Mouse (Mus musculus) neural tube, embryonic 15.5 days (tissue): ENCODE data around the gene Thsd7b. TPM values are rescaled to one million over a fixed set of nuclear protein-coding genes. Genes with fewer than 3 reads are reported as not detected.

Experiments used
- ATAC-seq: fragments of 200-750 bp; cut with Nextera tagmentation; 2 replicates; pipeline ENCODE4 v1.8.0; 2017; ENCODE audit warnings: mild to moderate bottlenecking, moderate TSS enrichment, moderate library complexity; ENCODE audit not compliant: low FRiP score
- H3K27ac ChIP-seq: fragments of 300-500 bp; sonication (generic); replicated peaks from 2 replicates; pipeline ENCODE4 v1.5.1; 2015; ENCODE audit warnings: mild to moderate bottlenecking, inconsistent platforms
- H3K27me3 ChIP-seq: fragments of 300-500 bp; sonication (generic); replicated peaks from 2 replicates; pipeline ENCODE4 v1.6.1; 2015; ENCODE audit warnings: inconsistent platforms
- H3K36me3 ChIP-seq: fragments of 300-500 bp; sonication (generic); 2 replicates; pipeline ENCODE4 v1.6.1; 2015; ENCODE audit warnings: inconsistent platforms
- H3K4me1 ChIP-seq: fragments of 300-500 bp; sonication (generic); 2 replicates; pipeline ENCODE4 v1.6.1; 2015; ENCODE audit warnings: inconsistent platforms
- H3K4me2 ChIP-seq: fragments of 300-500 bp; sonication (generic); 2 replicates; pipeline ENCODE4 v1.6.1; 2015; ENCODE audit warnings: inconsistent platforms, mild to moderate bottlenecking, moderate library complexity
- H3K4me3 ChIP-seq: fragments of 300-500 bp; sonication (generic); replicated peaks from 2 replicates; pipeline ENCODE4 v1.5.1; 2015; ENCODE audit warnings: mild to moderate bottlenecking, inconsistent platforms
- H3K9ac ChIP-seq: fragments of 300-500 bp; sonication (generic); replicated peaks from 2 replicates; pipeline ENCODE4 v1.6.1; 2015; ENCODE audit warnings: mild to moderate bottlenecking, inconsistent platforms
- H3K9me3 ChIP-seq: fragments of 300-500 bp; sonication (generic); replicated peaks from 2 replicates; pipeline ENCODE4 v1.6.1; 2016; ENCODE audit warnings: inconsistent platforms
- WGBS: fragments of 180-500 bp; shearing (Covaris S2); methylation state at CpG from one replicate; pipeline ENCODE4 v1.1.7; 2015; ENCODE audit warnings: mixed read lengths; 5-methylcytosine and 5-hydroxymethylcytosine counted together
- polyA plus RNA-seq: library from polyadenylated mRNA; unstranded; fragments of >200 nt; fragmentation: Nextera tagmentation; extraction: Ambion mirVana; gene quantifications from 2 replicates; pipeline ENCODE4 v1.2.1, GENCODE M21; 2015

Thsd7b gene
- polyA plus RNA-seq, 1 experiment from 2014 or later: 10.9 TPM

DNA sequence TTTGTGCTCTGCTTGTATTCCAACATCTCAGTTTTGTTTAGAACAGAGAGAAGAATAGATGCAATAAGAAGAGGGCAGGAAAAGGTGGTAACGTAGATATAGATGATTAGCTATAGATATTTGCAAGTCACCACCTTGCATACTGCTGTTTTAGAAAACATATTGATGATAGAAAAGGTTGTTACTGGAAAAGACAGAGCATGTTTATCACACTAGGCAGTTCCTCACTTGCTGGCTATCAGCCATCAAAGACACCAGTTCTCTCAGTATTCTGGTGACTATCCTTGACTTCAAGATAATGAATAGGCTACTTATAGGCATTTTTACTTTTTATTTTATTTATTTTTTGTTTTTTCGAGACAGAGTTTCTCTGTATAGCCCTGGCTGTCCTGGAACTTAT, 717.7 kb downstream of the Thsd7b start:
- Histone ChIP-seq H3K27ac (no peak overlapping the region), H3K9me3 (no peaks in the 10 kb centered on the region), H3K4me2 (no peak overlapping the region), H3K36me3 (no peaks in the 10 kb centered on the region), H3K27me3 (no peaks in the 10 kb centered on the region), H3K4me3 (no peak overlapping the region), H3K4me1 (no peaks in the 10 kb centered on the region), H3K9ac (no peak overlapping the region)
- ATAC-seq: no peak
- WGBS: 73% methylated on average over 2 of the region's 2 CpGs

DNA sequence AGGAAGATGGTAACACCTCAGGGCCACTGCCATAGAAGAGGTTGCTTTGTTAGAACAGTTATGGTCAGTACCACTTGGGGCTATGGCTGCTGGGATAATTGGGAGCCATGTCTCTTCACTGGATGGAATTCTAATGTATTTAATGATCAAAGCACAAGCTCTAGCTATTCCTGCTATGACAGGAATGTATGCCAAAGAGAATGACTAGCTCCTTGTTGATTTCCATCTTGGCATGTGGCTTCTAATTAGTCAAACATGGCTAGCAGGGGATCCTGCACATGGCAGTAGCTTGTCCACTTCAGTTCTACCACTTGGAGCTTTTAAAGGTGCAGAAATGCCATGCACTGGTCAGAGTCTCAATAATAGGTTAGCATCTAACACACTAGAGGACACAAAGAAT, 781.9 kb downstream of the Thsd7b start:
- Histone ChIP-seq H3K4me1 (no peaks in the 10 kb centered on the region), H3K9me3 (no peaks in the 10 kb centered on the region), H3K36me3 (no peaks in the 10 kb centered on the region), H3K27ac (no peak overlapping the region), H3K4me2 (no peak overlapping the region), H3K27me3 (no peaks in the 10 kb centered on the region), H3K4me3 (no peak overlapping the region), H3K9ac (no peak overlapping the region)
- no peak for ATAC-seq

DNA sequence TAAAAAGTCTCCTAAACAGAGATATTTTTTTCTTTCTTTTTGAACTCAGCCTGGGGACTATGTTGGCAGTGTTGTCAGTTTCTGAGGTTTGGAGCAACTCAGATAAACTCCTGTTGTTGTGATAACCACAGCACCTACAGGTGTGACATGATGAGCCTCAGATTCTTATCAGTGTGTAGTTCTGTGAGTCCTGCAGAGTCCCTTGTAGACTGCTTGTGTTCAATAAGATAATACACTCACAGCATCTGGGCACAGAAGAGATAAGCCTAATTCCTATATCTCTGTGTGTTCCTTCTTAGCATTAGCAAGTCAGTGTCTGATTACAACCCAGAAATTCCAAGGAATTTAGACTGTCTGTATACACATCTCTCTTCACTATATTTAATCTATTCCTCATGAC, 789.0 kb downstream of the Thsd7b start:
- Histone ChIP-seq H3K4me1 (no peaks in the 10 kb centered on the region), H3K27ac (no peak overlapping the region), H3K27me3 (no peaks in the 10 kb centered on the region), H3K4me3 (no peak overlapping the region), H3K9ac (no peak overlapping the region), H3K36me3 (no peaks in the 10 kb centered on the region), H3K4me2 (no peak overlapping the region), H3K9me3 (no peaks in the 10 kb centered on the region)
- ATAC-seq: no peak

DNA sequence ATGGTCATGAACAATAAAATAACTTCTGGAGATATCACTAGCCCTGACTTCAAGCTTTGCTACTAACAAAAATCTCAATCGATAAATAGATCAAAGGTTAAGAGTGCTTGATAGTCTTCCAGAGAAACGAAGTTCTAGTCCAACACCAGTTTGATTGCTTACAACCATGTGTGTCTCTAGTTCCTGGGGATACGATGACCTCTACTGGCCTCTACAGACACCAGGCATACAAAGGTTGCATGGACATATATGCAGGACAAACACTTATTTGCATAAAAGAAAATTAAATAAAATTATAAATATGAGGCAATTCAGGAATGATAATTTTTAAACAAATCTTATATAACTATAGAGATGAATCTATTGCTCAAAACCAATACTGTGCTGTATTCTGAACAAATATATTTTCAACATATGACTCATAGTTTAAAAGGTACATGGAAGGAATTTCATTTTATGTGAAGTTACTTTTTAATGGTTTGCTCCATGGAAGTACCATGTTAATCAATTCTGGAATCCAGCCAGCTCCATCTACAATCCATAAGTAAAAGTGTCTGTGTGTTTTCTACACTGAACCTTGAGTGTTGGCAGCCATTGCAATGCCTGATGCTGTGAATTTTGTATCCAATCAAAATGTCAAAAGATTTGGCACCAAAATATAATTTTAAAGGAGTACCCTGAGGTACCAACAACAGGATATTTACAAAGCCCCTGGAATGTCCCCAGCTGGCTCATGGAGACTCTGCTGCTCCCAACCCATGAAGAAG, 793.3 kb downstream of the Thsd7b start:
- no peak overlapping the region for H3K4me2 ChIP-seq
- H3K9ac ChIP-seq: no peak overlapping the region
- H3K4me1 ChIP-seq: no peaks in the 10 kb centered on the region
- no peak overlapping the region for H3K27ac ChIP-seq
- H3K27me3 ChIP-seq: no peaks in the 10 kb centered on the region
- 90% methylated on average over 3 of the region's 3 CpGs for WGBS
- H3K9me3 ChIP-seq: no peaks in the 10 kb centered on the region
- no peaks in the 10 kb centered on the region for H3K36me3 ChIP-seq
- ATAC-seq: no peak
- no peak overlapping the region for H3K4me3 ChIP-seq

DNA sequence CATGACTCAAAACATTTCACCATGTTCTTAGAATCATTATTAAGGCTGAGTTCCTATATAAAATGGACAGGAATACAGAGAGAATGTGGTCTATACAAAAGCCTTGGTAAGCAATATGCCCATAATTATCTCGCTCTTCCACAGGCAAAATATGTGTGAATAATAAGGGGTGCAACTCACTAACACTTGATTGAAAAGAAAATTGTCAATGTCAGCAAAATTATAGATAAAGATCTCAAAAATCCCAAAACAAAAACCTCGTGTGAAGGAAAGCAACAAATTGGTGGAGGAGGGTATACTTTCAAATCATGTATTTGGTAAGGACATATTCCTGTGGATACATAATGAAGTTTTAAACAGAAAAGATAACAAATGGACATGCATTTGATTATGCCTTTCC, 810.7 kb downstream of the Thsd7b start:
- WGBS: 78% methylated on average over 2 of the region's 2 CpGs

DNA sequence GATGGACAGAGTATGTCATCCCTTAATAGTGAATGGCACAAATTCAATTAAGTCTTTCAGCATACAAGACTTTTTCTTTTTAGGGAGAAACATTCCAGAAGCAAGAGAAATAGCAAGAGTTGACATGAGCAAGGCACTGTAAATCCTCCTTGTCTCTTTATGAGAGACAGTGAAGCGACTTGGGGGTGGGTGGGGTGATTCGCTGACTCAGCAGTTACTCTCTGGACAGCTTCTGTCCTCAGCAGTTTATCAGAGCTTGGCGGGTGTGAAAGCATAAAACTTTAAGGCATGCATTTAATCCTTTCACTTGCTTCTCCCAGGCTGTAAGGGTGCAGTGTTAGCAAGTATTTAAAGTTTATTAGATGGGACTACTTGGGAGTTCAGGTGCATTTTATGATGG, 812.1 kb downstream of the Thsd7b start:
- Histone ChIP-seq H3K4me3 (no peak overlapping the region), H3K27ac (no peak overlapping the region), H3K27me3 (no peaks in the 10 kb centered on the region), H3K4me1 (no peaks in the 10 kb centered on the region), H3K9ac (no peak overlapping the region), H3K4me2 (no peak overlapping the region), H3K36me3 (no peaks in the 10 kb centered on the region), H3K9me3 (no peaks in the 10 kb centered on the region)
- no peak for ATAC-seq
- 60% methylated on average over 3 of the region's 3 CpGs for WGBS

More for the DNA sequence above, 810.7 kb downstream of the Thsd7b start:
- ATAC-seq: no peak
- H3K9ac ChIP-seq: no peak overlapping the region
- no peaks in the 10 kb centered on the region for H3K4me1 ChIP-seq
- no peak overlapping the region for H3K27ac ChIP-seq
- no peaks in the 10 kb centered on the region for H3K27me3 ChIP-seq
- no peaks in the 10 kb centered on the region for H3K36me3 ChIP-seq
- H3K4me3 ChIP-seq: no peak overlapping the region
- H3K9me3 ChIP-seq: no peaks in the 10 kb centered on the region
- H3K4me2 ChIP-seq: no peak overlapping the region

DNA sequence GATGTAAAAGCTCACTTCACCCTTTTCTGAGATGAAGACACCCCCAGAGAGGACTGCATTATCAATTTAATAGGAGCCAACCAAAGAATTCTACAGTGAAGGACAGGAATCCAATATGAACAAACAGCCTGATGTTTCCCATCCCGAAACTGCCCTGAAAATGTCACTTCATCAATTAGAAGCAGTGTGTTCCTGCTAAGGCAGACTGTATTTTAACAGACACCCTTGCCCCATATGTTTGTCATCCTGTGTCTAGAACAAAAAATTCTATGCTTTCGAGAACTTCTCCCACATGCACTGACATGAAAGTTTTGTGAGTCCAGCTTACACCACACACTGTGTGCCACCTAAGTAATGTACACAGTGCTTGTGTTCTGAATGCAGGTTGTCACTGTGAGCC, 812.8 kb downstream of the Thsd7b start:
- no peak overlapping the region for H3K27ac ChIP-seq
- no peak overlapping the region for H3K4me2 ChIP-seq
- H3K36me3 ChIP-seq: no peaks in the 10 kb centered on the region
- no peak for ATAC-seq
- H3K4me3 ChIP-seq: no peak overlapping the region
- WGBS: 89% methylated on average over 2 of the region's 2 CpGs
- no peak overlapping the region for H3K9ac ChIP-seq
- H3K4me1 ChIP-seq: no peaks in the 10 kb centered on the region
- H3K9me3 ChIP-seq: no peaks in the 10 kb centered on the region
- no peaks in the 10 kb centered on the region for H3K27me3 ChIP-seq

DNA sequence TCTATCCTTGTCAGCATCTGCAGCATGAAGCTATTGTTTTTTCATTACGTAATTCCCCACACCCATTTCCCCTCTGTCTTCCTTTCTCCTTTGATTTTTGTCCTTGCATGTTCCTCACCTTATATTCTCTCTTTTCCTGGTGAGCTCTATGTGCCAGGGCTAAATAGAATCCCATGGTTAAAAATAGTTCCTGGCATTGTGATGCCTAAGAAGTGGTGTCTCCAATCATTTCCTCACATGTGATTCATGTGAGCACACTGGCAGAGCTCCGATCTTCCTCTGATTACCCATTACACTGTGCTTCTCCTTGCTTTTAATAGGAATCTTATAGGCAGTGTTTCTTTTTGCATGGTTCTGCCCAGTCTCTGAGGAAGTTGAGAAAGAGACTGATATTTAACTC, 826.1 kb downstream of the Thsd7b start:
- ATAC-seq: no peak
- Histone ChIP-seq H3K9me3 (no peaks in the 10 kb centered on the region), H3K9ac (no peak overlapping the region), H3K4me1 (no peaks in the 10 kb centered on the region), H3K36me3 (no peaks in the 10 kb centered on the region), H3K27me3 (no peaks in the 10 kb centered on the region), H3K4me3 (no peak overlapping the region), H3K4me2 (no peak overlapping the region), H3K27ac (no peak overlapping the region)
- WGBS: 78% methylated on average over 2 of the region's 2 CpGs

DNA sequence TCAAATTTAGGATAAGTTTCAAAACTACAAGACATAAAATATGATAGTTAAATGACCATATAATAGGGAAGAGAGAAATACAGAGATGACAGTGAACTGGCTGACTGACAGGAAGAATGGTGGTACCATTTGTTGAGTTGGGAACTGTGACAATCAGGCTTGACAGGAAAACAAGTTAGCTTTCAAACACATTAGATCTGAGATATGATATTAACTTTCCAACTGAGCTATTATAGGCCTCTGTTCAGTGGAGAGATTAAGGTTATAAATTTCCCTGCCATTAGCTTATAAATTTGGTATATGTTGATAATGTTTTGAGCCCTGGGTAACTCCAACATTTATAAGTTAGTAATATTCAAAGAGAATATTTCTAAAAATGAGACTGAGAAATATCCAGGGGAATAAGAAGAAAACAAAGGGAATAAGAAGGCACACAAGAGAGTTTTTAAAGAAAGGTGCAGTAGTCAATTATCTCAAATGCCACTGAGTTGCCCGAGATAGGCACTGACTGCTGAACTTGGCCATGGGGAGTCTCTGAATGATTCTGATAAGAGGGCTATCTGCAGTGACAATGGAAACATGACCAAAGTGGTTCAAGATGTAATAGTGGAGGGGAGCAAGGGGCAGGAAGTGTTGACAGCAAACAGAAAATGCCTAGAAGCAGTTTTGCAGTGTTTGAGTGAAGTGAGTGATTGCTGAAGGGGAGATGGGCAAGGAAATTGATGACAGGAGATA, 839.6 kb downstream of the Thsd7b start:
- H3K4me1 ChIP-seq: no peaks in the 10 kb centered on the region
- H3K4me3 ChIP-seq: no peak overlapping the region
- no peak overlapping the region for H3K4me2 ChIP-seq
- no peak overlapping the region for H3K9ac ChIP-seq
- H3K36me3 ChIP-seq: no peaks in the 10 kb centered on the region
- H3K27me3 ChIP-seq: no peaks in the 10 kb centered on the region
- no peak for ATAC-seq
- no peak overlapping the region for H3K27ac ChIP-seq
- H3K9me3 ChIP-seq: no peaks in the 10 kb centered on the region
- WGBS: 78% methylated on average over 1 of the region's 1 CpGs

DNA sequence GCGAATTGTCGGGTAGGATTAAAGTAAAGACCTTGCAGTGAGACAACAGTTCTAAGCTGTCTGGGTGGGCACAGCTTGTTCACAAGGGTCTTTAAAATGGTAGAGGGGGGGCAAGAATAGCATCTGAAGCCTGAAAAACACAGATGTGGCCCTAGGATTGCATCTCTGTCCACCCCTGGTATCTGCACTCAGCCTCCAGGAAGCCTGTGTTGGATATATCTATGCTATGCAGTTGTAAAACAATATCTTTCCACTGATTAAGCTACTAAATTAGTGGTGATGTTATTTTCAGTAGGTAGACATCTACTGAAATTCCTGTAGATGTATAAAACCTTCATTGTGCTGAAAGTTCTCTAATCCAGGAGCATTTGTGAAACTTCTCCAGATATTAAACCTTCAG, 840.4 kb downstream of the Thsd7b start:
- H3K27ac ChIP-seq: no peak overlapping the region
- H3K9ac ChIP-seq: no peak overlapping the region
- H3K4me3 ChIP-seq: no peak overlapping the region
- no peaks in the 10 kb centered on the region for H3K4me1 ChIP-seq
- no peak overlapping the region for H3K4me2 ChIP-seq
- no peaks in the 10 kb centered on the region for H3K27me3 ChIP-seq
- H3K9me3 ChIP-seq: no peaks in the 10 kb centered on the region
- no peak for ATAC-seq
- no peaks in the 10 kb centered on the region for H3K36me3 ChIP-seq
- WGBS: 100% methylated on average over 2 of the region's 2 CpGs

DNA sequence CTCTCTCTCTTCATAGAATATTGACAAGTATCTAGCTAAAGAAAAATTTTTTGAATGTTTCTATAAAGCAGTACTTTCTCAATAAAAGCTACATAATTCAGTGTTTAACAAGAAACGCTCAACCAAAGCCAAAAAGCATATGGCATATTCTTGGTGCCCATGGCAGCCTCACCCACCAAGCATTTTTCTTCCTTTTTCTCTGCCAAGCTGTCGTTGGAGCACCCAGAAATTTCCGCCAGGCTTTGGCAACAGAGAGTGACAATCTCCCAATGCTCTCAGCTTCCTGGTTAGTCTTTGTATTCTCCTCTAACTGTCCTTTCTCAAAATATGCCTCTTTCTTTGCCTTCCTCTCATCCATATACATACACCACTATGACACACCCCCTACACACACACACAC, 857.8 kb downstream of the Thsd7b start:
- 77% methylated on average over 3 of the region's 3 CpGs for WGBS
- Histone ChIP-seq H3K9ac (no peak overlapping the region), H3K27me3 (no peaks in the 10 kb centered on the region), H3K4me1 (no peaks in the 10 kb centered on the region), H3K4me3 (no peak overlapping the region), H3K27ac (no peak overlapping the region), H3K9me3 (no peaks in the 10 kb centered on the region), H3K4me2 (no peak overlapping the region), H3K36me3 (no peaks in the 10 kb centered on the region)
- ATAC-seq: no peak

DNA sequence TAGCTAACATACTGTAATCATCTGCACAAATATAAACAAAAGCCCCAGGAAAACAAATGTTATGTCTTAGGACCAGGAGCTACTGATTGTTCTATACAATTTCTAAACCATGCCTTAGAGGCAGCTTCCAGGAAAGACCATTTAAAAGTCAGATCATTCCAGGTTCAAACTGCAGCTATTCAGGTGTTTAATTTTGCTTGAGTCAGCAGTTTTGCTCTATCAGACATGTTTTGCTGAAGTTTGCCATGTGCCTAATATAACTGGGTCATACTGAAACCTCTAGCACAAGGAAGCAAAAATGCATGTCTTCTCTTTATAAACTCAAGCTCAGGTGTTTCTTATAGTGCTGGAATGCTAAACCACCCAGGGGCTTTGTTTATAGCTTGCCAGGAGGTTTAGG, 893.1 kb downstream of the Thsd7b start:
- no peaks in the 10 kb centered on the region for H3K4me1 ChIP-seq
- H3K9me3 ChIP-seq: no peaks in the 10 kb centered on the region
- no peaks in the 10 kb centered on the region for H3K36me3 ChIP-seq
- no peak overlapping the region for H3K9ac ChIP-seq
- H3K27ac ChIP-seq: no peak overlapping the region
- no peak for ATAC-seq
- no peaks in the 10 kb centered on the region for H3K27me3 ChIP-seq
- no peak overlapping the region for H3K4me2 ChIP-seq
- no peak overlapping the region for H3K4me3 ChIP-seq
